Mouse (Mus musculus) forebrain, embryonic 12.5 days (tissue): ENCODE results near the gene Fam117a. TPM values are rescaled to one million over a fixed set of nuclear protein-coding genes. Genes with fewer than 3 reads are reported as not detected.

Experiments
- ATAC-seq: fragments of 200-750 bp; cut with Nextera tagmentation; 2 replicates; pipeline ENCODE4 v1.8.0; 2017; ENCODE audit warnings: moderate TSS enrichment; ENCODE audit not compliant: low FRiP score
- H3K27ac ChIP-seq: fragments of 300-500 bp; sonication (generic); 2 replicates; pipeline ENCODE4 v1.5.1; 2016; ENCODE audit warnings: mild to moderate bottlenecking
- H3K27me3 ChIP-seq: fragments of 300-500 bp; sonication (generic); 2 replicates; pipeline ENCODE4 v1.6.1; 2016; ENCODE audit warnings: mild to moderate bottlenecking
- H3K36me3 ChIP-seq: fragments of 300-500 bp; sonication (generic); replicated peaks from 2 replicates; pipeline ENCODE4 v1.6.1; 2016; ENCODE audit warnings: mild to moderate bottlenecking
- H3K4me1 ChIP-seq: fragments of 300-500 bp; sonication (generic); 2 replicates; pipeline ENCODE4 v1.6.1; 2016
- H3K4me2 ChIP-seq: fragments of 300-500 bp; sonication (generic); 2 replicates; pipeline ENCODE4 v1.6.1; 2016; ENCODE audit warnings: mild to moderate bottlenecking, moderate library complexity
- H3K4me3 ChIP-seq: fragments of 300-500 bp; sonication (generic); replicated peaks from 2 replicates; pipeline ENCODE4 v1.5.1; 2016; ENCODE audit warnings: mild to moderate bottlenecking
- H3K9ac ChIP-seq: fragments of 300-500 bp; sonication (generic); 2 replicates; pipeline ENCODE4 v1.6.1; 2016; ENCODE audit warnings: mild to moderate bottlenecking
- H3K9me3 ChIP-seq: fragments of 300-500 bp; sonication (generic); 2 replicates; pipeline ENCODE4 v1.6.1; 2016
- WGBS: fragments of 180-500 bp; shearing (Covaris S2); methylation state at CpG from one replicate; pipeline ENCODE4 v1.1.7; 2016; 5-methylcytosine and 5-hydroxymethylcytosine counted together
- polyA plus RNA-seq: library from polyadenylated mRNA; unstranded; fragments of >200 nt; fragmentation: Nextera tagmentation; extraction: Ambion mirVana; gene quantifications from 2 replicates; pipeline ENCODE4 v1.2.1, GENCODE M21; 2016

The Fam117a gene
- polyA plus RNA-seq, 1 experiment from 2014 or later = 7.8 TPM

GRCm38 (mm10) chr11:95337129-95337813 is 453 bp downstream of the Fam117a start:
- under 1% methylated on average over 47 of the region's 50 CpGs for WGBS
- peak overlapping the region; percentile 95 for H3K4me2 ChIP-seq
- H3K4me1 ChIP-seq = peaks cover 21% of the 10 kb centered on the region
- ATAC-seq = peak; percentile 83
- H3K9ac ChIP-seq = peak overlapping the region; percentile 80
- no peak overlapping the region for H3K27ac ChIP-seq
- H3K9me3 ChIP-seq = no peaks in the 10 kb centered on the region
- H3K4me3 ChIP-seq = peak overlapping the region; percentile 87
- H3K36me3 ChIP-seq = no peaks in the 10 kb centered on the region
- H3K27me3 ChIP-seq = peaks cover 28% of the 10 kb centered on the region

GRCm38 (mm10) chr11:95337846-95338342 is 1.1 kb downstream of the Fam117a start:
- peak overlapping the region; percentile 87 for H3K4me3 ChIP-seq
- peak overlapping the region; percentile 95 for H3K4me2 ChIP-seq
- peak overlapping the region; percentile 80; the same call in 1 of the 2 replicates for H3K9ac ChIP-seq
- H3K27ac ChIP-seq = no peak overlapping the region
- ATAC-seq = no peak
- H3K4me1 ChIP-seq = peaks cover 21% of the 10 kb centered on the region
- 29% methylated on average over 9 of the region's 9 CpGs for WGBS
- H3K9me3 ChIP-seq = no peaks in the 10 kb centered on the region
- peaks cover 28% of the 10 kb centered on the region for H3K27me3 ChIP-seq
- H3K36me3 ChIP-seq = no peaks in the 10 kb centered on the region

- H3K4me3 ChIP-seq = no peak overlapping the region
Observed at GRCm38 (mm10) chr11:95339471-95340021, 2.7 kb downstream of the Fam117a start.

GRCm38 (mm10) chr11:95340259-95340658 is 3.4 kb downstream of the Fam117a start:
- H3K9me3 ChIP-seq = no peaks in the 10 kb centered on the region
- H3K27ac ChIP-seq = no peak overlapping the region
- ATAC-seq = no peak
- H3K4me3 ChIP-seq = no peak overlapping the region
- no peak overlapping the region for H3K4me2 ChIP-seq
- no peak overlapping the region for H3K9ac ChIP-seq
- H3K4me1 ChIP-seq = peaks cover 21% of the 10 kb centered on the region
- H3K27me3 ChIP-seq = peaks cover 21% of the 10 kb centered on the region
- WGBS = 74% methylated on average over 1 of the region's 1 CpGs
- no peaks in the 10 kb centered on the region for H3K36me3 ChIP-seq

More at GRCm38 (mm10) chr11:95339471-95340021, 2.7 kb downstream of the Fam117a start:
- Histone ChIP-seq H3K27me3 (peaks cover 27% of the 10 kb centered on the region), H3K4me1 (peaks cover 21% of the 10 kb centered on the region), H3K4me2 (peak overlapping the region; percentile 22), H3K9me3 (no peaks in the 10 kb centered on the region), H3K27ac (0 out of 2 replicates have a peak overlapping the region, but pooled peaks have one; percentile 25), H3K36me3 (no peaks in the 10 kb centered on the region), H3K9ac (no peak overlapping the region)
- 9% methylated on average over 14 of the region's 14 CpGs for WGBS
- ATAC-seq = no peak

GRCm38 (mm10) chr11:95340664-95341063 is 3.8 kb downstream of the Fam117a start:
- Histone ChIP-seq H3K9ac (no peak overlapping the region), H3K27me3 (peaks cover 21% of the 10 kb centered on the region), H3K36me3 (no peaks in the 10 kb centered on the region), H3K4me2 (no peak overlapping the region), H3K27ac (no peak overlapping the region), H3K4me1 (peaks cover 21% of the 10 kb centered on the region), H3K4me3 (no peak overlapping the region), H3K9me3 (no peaks in the 10 kb centered on the region)
- 53% methylated on average over 5 of the region's 5 CpGs for WGBS
- ATAC-seq = no peak

- Histone ChIP-seq H3K4me2 (no peak overlapping the region), H3K9ac (no peak overlapping the region), H3K36me3 (no peaks in the 10 kb centered on the region), H3K9me3 (no peaks in the 10 kb centered on the region), H3K27me3 (peaks cover 13% of the 10 kb centered on the region), H3K4me3 (no peak overlapping the region), H3K4me1 (peaks cover 14% of the 10 kb centered on the region), H3K27ac (no peak overlapping the region)
- no peak for ATAC-seq
- WGBS = 71% methylated on average over 4 of the region's 4 CpGs
Observed at GRCm38 (mm10) chr11:95343180-95343579, 6.4 kb downstream of the Fam117a start.

GRCm38 (mm10) chr11:95344181-95344580 is 7.4 kb downstream of the Fam117a start:
- H3K9ac ChIP-seq = no peak overlapping the region
- no peaks in the 10 kb centered on the region for H3K36me3 ChIP-seq
- no peak for ATAC-seq
- H3K9me3 ChIP-seq = no peaks in the 10 kb centered on the region
- WGBS = 69% methylated on average over 2 of the region's 2 CpGs
- no peak overlapping the region for H3K27ac ChIP-seq
- peaks cover 11% of the 10 kb centered on the region for H3K4me1 ChIP-seq
- no peak overlapping the region for H3K4me2 ChIP-seq
- H3K27me3 ChIP-seq = peaks cover 3% of the 10 kb centered on the region
- H3K4me3 ChIP-seq = no peak overlapping the region

GRCm38 (mm10) chr11:95350289-95350688 is 13.5 kb downstream of the Fam117a start:
- no peak overlapping the region for H3K9ac ChIP-seq
- H3K27me3 ChIP-seq = no peaks in the 10 kb centered on the region
- no peak overlapping the region for H3K4me2 ChIP-seq
- H3K9me3 ChIP-seq = no peaks in the 10 kb centered on the region
- 82% methylated on average over 6 of the region's 6 CpGs for WGBS
- no peaks in the 10 kb centered on the region for H3K4me1 ChIP-seq
- H3K4me3 ChIP-seq = no peak overlapping the region
- H3K36me3 ChIP-seq = no peaks in the 10 kb centered on the region
- no peak overlapping the region; the same call in 1 of the 2 replicates for H3K27ac ChIP-seq
- ATAC-seq = no peak

- Histone ChIP-seq H3K4me2 (no peak overlapping the region), H3K27me3 (no peaks in the 10 kb centered on the region), H3K27ac (no peak overlapping the region), H3K4me3 (no peak overlapping the region), H3K36me3 (no peaks in the 10 kb centered on the region), H3K4me1 (no peaks in the 10 kb centered on the region), H3K9me3 (no peaks in the 10 kb centered on the region), H3K9ac (no peak overlapping the region)
- WGBS = 87% methylated on average over 3 of the region's 3 CpGs
- no peak for ATAC-seq
Observed at GRCm38 (mm10) chr11:95350960-95351359, 14.1 kb downstream of the Fam117a start.

- Histone ChIP-seq H3K4me2 (no peak overlapping the region), H3K27ac (no peak overlapping the region), H3K4me1 (peaks cover 6% of the 10 kb centered on the region; the same call in 1 of the 2 replicates), H3K4me3 (no peak overlapping the region), H3K36me3 (no peaks in the 10 kb centered on the region), H3K27me3 (no peaks in the 10 kb centered on the region), H3K9me3 (no peaks in the 10 kb centered on the region), H3K9ac (no peak overlapping the region)
- no peak for ATAC-seq
- WGBS = 77% methylated on average over 2 of the region's 2 CpGs
Observed at GRCm38 (mm10) chr11:95352686-95353085, 15.9 kb downstream of the Fam117a start.

GRCm38 (mm10) chr11:95353226-95353625 is 16.4 kb downstream of the Fam117a start:
- Histone ChIP-seq H3K4me3 (no peak overlapping the region), H3K9me3 (no peaks in the 10 kb centered on the region), H3K9ac (no peak overlapping the region), H3K27me3 (no peaks in the 10 kb centered on the region), H3K4me2 (no peak overlapping the region), H3K4me1 (peaks cover 6% of the 10 kb centered on the region; the same call in 1 of the 2 replicates), H3K36me3 (no peaks in the 10 kb centered on the region), H3K27ac (no peak overlapping the region)
- 97% methylated on average over 9 of the region's 9 CpGs for WGBS
- no peak for ATAC-seq

GRCm38 (mm10) chr11:95354228-95354944 is 17.6 kb downstream of the Fam117a start:
- no peak overlapping the region for H3K4me3 ChIP-seq
- no peaks in the 10 kb centered on the region for H3K36me3 ChIP-seq
- no peaks in the 10 kb centered on the region for H3K9me3 ChIP-seq
- no peaks in the 10 kb centered on the region for H3K27me3 ChIP-seq
- H3K4me1 ChIP-seq = peaks cover 6% of the 10 kb centered on the region; the same call in 1 of the 2 replicates
- H3K27ac ChIP-seq = no peak overlapping the region
- ATAC-seq = no peak
- WGBS = 94% methylated on average over 14 of the region's 14 CpGs
- no peak overlapping the region for H3K4me2 ChIP-seq
- H3K9ac ChIP-seq = no peak overlapping the region
